Comparison of ENCODE assay signal across 31 mouse cellular contexts in the genomic region with DNA sequence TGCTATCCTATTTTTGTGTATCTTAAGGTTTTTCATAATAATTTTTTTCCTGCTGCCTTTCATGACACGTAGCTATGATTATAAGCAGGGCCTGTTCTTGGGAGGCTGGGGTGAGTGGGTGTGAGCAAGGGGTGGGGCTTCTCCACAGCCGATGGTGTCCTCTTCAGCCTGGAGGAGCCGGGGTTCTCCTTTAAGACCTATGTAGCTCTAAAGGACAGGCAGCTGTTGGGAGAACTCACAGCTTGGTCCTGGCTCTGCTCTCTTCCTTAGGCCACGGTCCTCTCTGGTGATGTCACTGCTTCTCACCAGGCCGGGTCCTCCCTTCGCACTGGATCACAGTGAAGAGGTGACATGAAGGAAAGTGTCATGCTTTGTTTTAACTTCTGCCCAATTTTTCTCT. TPM values are rescaled to one million over a fixed set of nuclear protein-coding genes. Genes with fewer than 3 reads are reported as not detected.
"Had no signal": no experiment of that assay in that cellular context is flagged by ENCODE, and none has a peak within 500 bp of the region (broad histone marks: within the 10 kb centered on the region; RNA-seq: fewer than 3 reads in every experiment).

No protein-coding gene starts in this region.

- DNase-seq: gastrocnemius, postnatal 10 days; gastrocnemius, postnatal 36 days; heart, adult 11 months; heart, adult 2 months; heart, postnatal 14 days; heart, postnatal 4 days; kidney, adult 18-20 months; kidney, adult 8-10 months; kidney, postnatal 10 days; kidney, postnatal 25 days; kidney, postnatal 4 days; layer of hippocampus, adult 9-11 months; layer of hippocampus, postnatal 36 days; left cerebral cortex, postnatal 4 days had no signal

- H3K4me1 ChIP-seq: intestine, embryonic 15.5 days; liver, embryonic 12.5 days had no signal

- H3K27me3 ChIP-seq: hindbrain, embryonic 12.5 days; intestine, embryonic 15.5 days; limb, embryonic 12.5 days; limb, embryonic 15.5 days had no signal

- H3K9ac ChIP-seq: heart, embryonic 13.5 days; heart, embryonic 15.5 days; hindbrain, embryonic 12.5 days; hindbrain, embryonic 14.5 days; intestine, embryonic 15.5 days; limb, embryonic 12.5 days; limb, embryonic 15.5 days; liver, embryonic 12.5 days; liver, embryonic 14.5 days had no signal

- H3K4me3 ChIP-seq: heart, adult 2 months; heart, embryonic 13.5 days; heart, embryonic 15.5 days; hindbrain, embryonic 10.5 days; hindbrain, embryonic 12.5 days; intestine, embryonic 15.5 days; limb, embryonic 12.5 days; limb, embryonic 15.5 days; liver, embryonic 12.5 days had no signal

- ATAC-seq: hindbrain, embryonic 16.5 days; inflammation-experienced regulatory T-cells, adult 6 months; intestine, embryonic 15.5 days; intestine, postnatal 0 days; liver, embryonic 12.5 days had no signal

- H3K36me3 ChIP-seq: heart, embryonic 13.5 days; heart, embryonic 15.5 days; hindbrain, embryonic 10.5 days; hindbrain, embryonic 12.5 days; intestine, embryonic 15.5 days; limb, embryonic 12.5 days; limb, embryonic 15.5 days; liver, embryonic 12.5 days had no signal

- H3K9me3 ChIP-seq: heart, embryonic 13.5 days; heart, embryonic 15.5 days; hindbrain, embryonic 10.5 days; hindbrain, embryonic 12.5 days; intestine, embryonic 15.5 days; limb, embryonic 12.5 days; limb, embryonic 15.5 days; liver, embryonic 12.5 days had no signal

- H3K4me2 ChIP-seq: heart, embryonic 11.5 days; heart, embryonic 13.5 days; heart, embryonic 15.5 days; hindbrain, embryonic 12.5 days; hindbrain, embryonic 14.5 days; intestine, embryonic 15.5 days; limb, embryonic 12.5 days; limb, embryonic 15.5 days; liver, embryonic 12.5 days had no signal

- H3K27ac ChIP-seq: heart, adult 2 months; heart, embryonic 13.5 days; heart, embryonic 15.5 days; hindbrain, embryonic 10.5 days; hindbrain, embryonic 12.5 days; hindbrain, embryonic 14.5 days; intestine, embryonic 15.5 days; limb, embryonic 12.5 days; limb, embryonic 15.5 days; liver, embryonic 12.5 days; liver, embryonic 14.5 days had no signal

RNA-seq across cellular contexts. Expression of a gene that starts 58.8 kb away (rescaled TPM):
- total RNA-seq: gastrocnemius, adult 18-20 months; gastrocnemius, postnatal 36 days; heart, adult 2 months had no signal
- polyA plus RNA-seq: heart, adult 2 months; heart, postnatal 0 days; intestine, postnatal 0 days; kidney, embryonic 14.5 days had no signal
